Mouse (Mus musculus) right cerebral cortex, adult 2 months (tissue): ENCODE data around the gene Gm45234.
"Not testable (repeated sequence)": the region's sequence is repeated elsewhere in the genome, so short reads cannot be mapped to it uniquely, and the experiment has no call there.

Experiments
- DNase-seq, 2 experiments: peaks; one replicate each; pipeline ENCODE4 v3.0.0; 2021 to 2022; ENCODE audit warnings: low spot score in 2 of 2

The Gm45234 gene

GRCm38 (mm10) chr6:124755831-124756595, at the start of gene Gm45234, which contains the start of gene Atn1:
Gene Gm45234, minus strand, starts transcription at chr6:124756021.
Gene Atn1, minus strand, starts transcription at chr6:124756524.
- DNase-seq = no peak

GRCm38 (mm10) chr6:124804341-124804740, 48.5 kb upstream of the Gm45234 start:
- no peak for DNase-seq

- DNase-seq = not testable (repeated sequence)
Measured at GRCm38 (mm10) chr6:124803691-124804090, 47.9 kb upstream of the Gm45234 start.

- no peak for DNase-seq
Measured at GRCm38 (mm10) chr6:124803061-124803460, 47.2 kb upstream of the Gm45234 start.

GRCm38 (mm10) chr6:124802400-124802799, 46.6 kb upstream of the Gm45234 start:
- not testable (repeated sequence) for DNase-seq

- no peak for DNase-seq
Measured at GRCm38 (mm10) chr6:124796200-124796599, 40.4 kb upstream of the Gm45234 start.

GRCm38 (mm10) chr6:124795781-124796180, 40.0 kb upstream of the Gm45234 start:
- DNase-seq = no peak

- no peak for DNase-seq
Measured at GRCm38 (mm10) chr6:124791911-124792310, 36.1 kb upstream of the Gm45234 start.

GRCm38 (mm10) chr6:124790121-124790520, 34.3 kb upstream of the Gm45234 start:
- no peak for DNase-seq

- no peak for DNase-seq
Measured at GRCm38 (mm10) chr6:124789519-124789918, 33.7 kb upstream of the Gm45234 start.

GRCm38 (mm10) chr6:124787722-124788121, 31.9 kb upstream of the Gm45234 start:
- no peak for DNase-seq

GRCm38 (mm10) chr6:124786756-124787420, 31.1 kb upstream of the Gm45234 start:
- DNase-seq = no peak

GRCm38 (mm10) chr6:124782436-124782835, 26.6 kb upstream of the Gm45234 start:
- no peak for DNase-seq

- no peak for DNase-seq
Measured at GRCm38 (mm10) chr6:124780917-124781316, 25.1 kb upstream of the Gm45234 start.

GRCm38 (mm10) chr6:124779984-124780416, 24.2 kb upstream of the Gm45234 start:
- no peak for DNase-seq

GRCm38 (mm10) chr6:124779222-124779983, 23.6 kb upstream of the Gm45234 start, which contains the start of gene Lrrc23:
Gene Lrrc23, minus strand, starts transcription at chr6:124779727.
- DNase-seq = peak in 1 of 2 experiments; percentile 41

- DNase-seq = no peak
Measured at GRCm38 (mm10) chr6:124770511-124770910, 14.7 kb upstream of the Gm45234 start.

GRCm38 (mm10) chr6:124770013-124770412, 14.2 kb upstream of the Gm45234 start:
- DNase-seq = no peak

GRCm38 (mm10) chr6:124769101-124769765, 13.4 kb upstream of the Gm45234 start, which contains the start of gene Eno2:
Gene Eno2, minus strand, starts transcription at chr6:124769673.
- peak; percentile 74 to 75 for DNase-seq

GRCm38 (mm10) chr6:124768704-124769044, 12.9 kb upstream of the Gm45234 start:
- no peak for DNase-seq

- no peak for DNase-seq
Measured at GRCm38 (mm10) chr6:124767920-124768703, 12.3 kb upstream of the Gm45234 start.
